Mouse (Mus musculus) bone marrow, adult 2 months (tissue): Measurements from ENCODE around the gene Cfap43.

Source experiments
- CTCF ChIP-seq: fragments of 200-500 bp; IDR thresholded peaks from 2 replicates; pipeline ENCODE4 v1.5.1; 2011; ENCODE audit warnings: low read length, control low read depth; ENCODE audit not compliant: control insufficient read depth, insufficient read depth
- POLR2A ChIP-seq: fragments of 200-500 bp; IDR thresholded peaks from 2 replicates; pipeline ENCODE4 v1.6.1; 2011; ENCODE audit warnings: low read depth, mild to moderate bottlenecking, control low read depth, low read length, borderline replicate concordance; ENCODE audit not compliant: control insufficient read depth

- TF ChIP-seq CTCF (no peak), POLR2A (no peak)
Measured at GRCm38 (mm10) chr19:47869516-47869915, 49.6 kb downstream of the Cfap43 start.
